Mouse (Mus musculus) megakaryocyte, embryonic 14.5 days (primary cell): ENCODE results near the gene Zdhhc6.

Experiments
- FLI1 ChIP-seq: IDR thresholded peaks from 2 replicates; pipeline ENCODE4 v1.6.1; 2012; ENCODE audit warnings: low read length, inconsistent platforms, mixed read lengths
- GATA1 ChIP-seq: IDR thresholded peaks from 3 replicates; pipeline ENCODE4 v1.6.1; 2012; ENCODE audit warnings: mixed read lengths, low read length, inconsistent platforms, borderline replicate concordance

DNA sequence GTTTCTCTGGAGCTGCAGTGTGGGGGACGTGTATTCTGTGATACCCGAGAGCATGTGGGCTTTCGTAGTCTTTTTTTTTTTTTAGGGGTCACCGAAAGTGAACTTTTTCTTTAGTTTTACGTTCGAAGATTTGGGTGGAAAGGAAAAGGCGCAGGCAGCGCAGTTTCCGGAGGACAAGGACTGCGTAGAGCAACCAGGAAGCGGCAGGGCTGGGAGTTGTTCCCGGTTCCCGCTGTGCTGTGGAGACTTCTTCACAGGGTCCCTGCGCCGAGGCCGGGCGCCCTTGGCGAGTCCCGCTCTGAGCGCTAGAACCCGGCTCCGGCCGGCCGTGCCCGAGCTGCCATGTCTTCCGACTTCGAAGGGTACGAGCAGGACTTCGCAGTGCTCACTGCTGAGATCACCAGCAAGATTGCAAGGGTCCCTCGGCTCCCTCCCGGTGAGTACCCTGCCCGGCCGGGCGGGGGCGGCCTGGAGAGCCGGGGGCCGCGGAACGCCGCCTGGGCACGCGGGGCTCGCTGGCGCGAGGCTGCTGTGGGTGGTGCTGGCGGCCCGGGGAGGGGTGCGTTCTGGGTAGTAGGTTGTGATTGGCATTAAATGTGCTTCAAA is 380 bp upstream of the Zdhhc6 start, which contains the start of gene Vti1a:
- TF ChIP-seq GATA1: no peak
- TF ChIP-seq FLI1: peak; percentile 4; the same call in 1 of the 2 replicates
